Mouse (Mus musculus) ovary, postnatal 10 days (tissue): ENCODE data around the gene 1700028J19Rik.
"Not testable (repeated sequence)": the region's sequence is repeated elsewhere in the genome, so short reads cannot be mapped to it uniquely, and the experiment has no call there.

Source experiments
- DNase-seq: peaks from one replicate; pipeline ENCODE4 v3.0.0; 2022; ENCODE audit warnings: low spot score

1700028J19Rik gene

DNA sequence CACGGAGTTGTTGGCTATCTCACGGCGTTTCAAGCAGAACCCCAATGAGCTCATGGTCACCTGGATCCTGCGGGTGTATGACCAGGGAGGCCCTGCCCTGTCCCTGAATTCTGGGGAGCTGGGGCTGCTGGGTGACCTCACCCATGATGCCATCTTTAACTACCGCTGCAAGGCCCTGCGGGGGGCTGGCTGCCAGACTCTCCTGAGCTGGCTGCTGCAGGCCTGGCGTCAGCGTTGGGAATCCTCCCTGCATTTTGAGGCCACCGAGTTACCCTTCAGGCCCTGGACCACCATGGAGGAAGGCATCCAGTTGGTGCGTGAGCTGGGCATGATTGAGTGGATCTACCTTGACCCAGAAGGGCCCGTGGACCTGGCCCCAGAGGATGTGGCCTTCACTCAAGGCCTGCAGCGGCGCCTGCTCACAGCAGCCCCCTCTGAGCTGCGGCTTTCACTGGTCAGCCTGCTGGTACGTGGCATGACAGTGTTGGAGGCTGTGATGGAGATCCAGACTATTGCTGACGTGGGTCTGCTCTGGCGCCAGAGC lies 4.3 kb upstream of the 1700028J19Rik start:
- not testable (repeated sequence) for DNase-seq

DNA sequence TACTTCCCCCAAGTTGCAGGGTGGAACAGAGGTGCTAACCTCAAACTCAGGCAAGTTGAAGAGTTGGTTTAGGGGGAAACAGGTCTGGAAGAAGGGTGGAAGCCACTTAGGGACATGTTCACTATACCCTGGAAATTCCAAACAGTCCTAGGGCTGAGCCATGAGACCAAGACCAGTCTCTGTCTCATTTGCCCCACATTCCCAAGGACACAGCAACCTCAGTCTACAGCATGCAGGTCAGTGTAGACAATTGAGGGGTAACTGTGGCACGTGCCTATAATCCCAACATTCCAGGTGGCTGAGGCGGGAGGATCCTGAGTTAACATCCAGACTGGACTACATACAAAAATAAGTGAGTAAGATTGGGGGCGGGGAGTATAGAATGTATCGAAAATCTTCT lies 2.8 kb upstream of the 1700028J19Rik start:
- no peak for DNase-seq

DNA sequence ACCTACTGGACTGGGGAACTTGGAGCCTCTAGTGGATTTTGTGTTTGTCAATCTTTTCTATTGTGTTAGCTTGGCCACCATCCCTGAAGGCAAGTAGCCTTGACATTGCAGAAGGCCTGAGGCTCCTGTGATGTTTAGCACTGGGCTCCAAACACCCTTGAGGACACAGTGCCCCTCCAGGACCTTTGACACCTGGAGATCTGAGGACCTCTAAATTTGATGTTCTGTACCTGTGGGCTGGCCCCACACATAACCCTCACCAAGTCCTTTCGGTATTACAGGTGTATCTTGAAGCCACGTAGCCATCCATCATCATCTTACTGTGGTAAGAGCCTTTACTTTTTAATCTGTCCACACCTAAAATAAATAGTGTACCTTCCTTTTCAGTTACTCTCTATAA lies 1.5 kb upstream of the 1700028J19Rik start:
- DNase-seq, result no peak

DNA sequence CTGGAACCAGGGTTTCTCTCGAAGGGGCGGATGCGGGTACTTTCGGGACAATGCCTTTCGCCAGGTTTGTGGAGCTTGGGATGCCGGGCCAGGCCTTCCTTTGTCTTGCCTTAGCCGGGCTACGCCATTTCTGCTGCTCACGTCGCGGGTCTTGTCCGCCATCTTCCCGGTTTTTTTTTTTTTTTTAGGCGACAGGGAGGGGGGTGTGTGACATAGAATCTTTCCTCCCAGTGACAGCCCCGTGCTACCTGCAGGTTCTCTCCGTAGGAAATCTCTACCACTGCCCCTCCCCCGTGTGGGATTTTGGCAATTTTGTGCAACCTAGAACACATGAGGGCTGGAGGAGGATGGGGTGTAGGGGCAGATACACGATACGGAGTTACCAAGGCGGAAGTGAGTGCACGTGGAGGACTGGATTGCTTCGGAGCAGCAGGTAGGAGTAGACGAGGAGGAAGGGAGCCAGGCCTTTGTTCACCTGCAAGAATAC lies 532 bp upstream of the 1700028J19Rik start:
- no peak for DNase-seq

DNA sequence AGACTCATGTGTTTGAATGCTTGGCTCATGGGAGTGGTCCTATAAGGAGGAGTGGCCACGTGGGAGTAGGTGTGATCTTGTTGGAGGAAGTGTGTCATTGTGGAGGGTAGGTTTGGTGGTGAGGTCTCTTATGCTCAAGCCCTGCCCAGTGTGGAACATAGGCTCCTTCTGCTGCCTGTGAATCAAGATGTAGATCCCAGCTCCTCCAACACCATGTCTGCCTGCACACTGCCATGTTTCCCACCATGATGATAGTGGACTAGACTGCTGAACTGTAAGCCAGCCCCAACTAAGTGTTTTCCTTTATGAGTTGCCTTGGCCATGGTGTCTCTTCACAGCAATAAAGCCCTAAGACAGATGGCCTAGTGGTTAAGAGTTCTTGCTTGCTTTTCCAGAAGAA lies 2.4 kb downstream of the 1700028J19Rik start:
- DNase-seq, result no peak

DNA sequence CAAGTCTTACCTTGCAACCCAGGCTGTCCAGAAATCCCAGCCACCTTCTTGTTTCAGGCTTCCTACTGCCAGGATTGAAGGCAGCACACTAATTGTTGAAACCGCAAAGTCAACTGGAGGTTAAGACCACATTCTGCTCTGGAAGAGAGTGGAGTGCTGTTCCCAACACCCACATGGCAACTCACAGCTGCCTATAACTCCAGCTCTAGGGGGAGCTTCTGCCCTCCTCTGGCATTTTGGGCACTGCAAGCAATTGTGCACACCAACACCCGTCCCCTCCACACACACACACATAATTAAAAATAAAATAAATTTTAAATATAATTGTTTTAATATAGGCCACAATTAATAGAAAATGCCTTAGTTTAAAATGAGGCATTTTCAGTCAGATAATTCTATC lies 5.3 kb downstream of the 1700028J19Rik start:
- DNase-seq, result no peak

DNA sequence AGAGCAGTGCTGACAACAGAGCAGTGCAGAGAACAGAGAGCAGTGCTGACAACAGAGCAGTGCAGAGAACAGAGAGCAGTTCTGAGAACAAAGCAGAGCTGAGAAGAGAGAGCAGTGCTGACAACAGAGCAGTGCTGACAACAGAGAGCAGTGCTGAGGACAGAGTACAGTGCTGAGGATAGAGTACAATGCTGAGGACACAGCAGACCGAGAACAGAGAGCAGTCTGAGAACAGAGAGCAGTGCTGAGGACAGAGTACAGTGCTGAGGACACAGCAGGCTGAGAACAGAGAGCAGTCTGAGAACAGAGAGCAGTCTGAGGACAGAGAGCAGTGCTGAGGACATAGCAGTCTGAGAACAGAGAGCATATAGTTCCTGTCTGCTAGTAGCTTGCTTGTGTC lies 5.8 kb downstream of the 1700028J19Rik start:
- no peak for DNase-seq

DNA sequence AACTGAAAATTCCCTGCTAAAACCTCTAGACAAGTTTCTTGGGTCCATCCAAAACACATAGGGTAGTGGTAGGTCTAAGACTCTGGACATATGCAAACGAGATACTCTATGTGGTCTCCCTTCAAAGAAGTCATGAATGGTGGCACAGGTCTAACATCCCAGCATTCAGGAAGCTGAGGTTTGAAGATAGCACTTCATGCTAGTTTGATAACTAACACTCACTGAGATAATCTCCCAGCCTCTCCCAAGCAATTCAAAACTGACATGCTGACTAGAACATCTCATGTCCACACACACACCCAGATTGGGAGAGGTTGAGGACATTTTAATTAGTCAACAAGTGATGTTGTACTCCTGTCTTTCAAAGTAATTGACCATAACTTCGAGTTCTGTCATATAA lies 6.6 kb downstream of the 1700028J19Rik start:
- DNase-seq, result no peak

DNA sequence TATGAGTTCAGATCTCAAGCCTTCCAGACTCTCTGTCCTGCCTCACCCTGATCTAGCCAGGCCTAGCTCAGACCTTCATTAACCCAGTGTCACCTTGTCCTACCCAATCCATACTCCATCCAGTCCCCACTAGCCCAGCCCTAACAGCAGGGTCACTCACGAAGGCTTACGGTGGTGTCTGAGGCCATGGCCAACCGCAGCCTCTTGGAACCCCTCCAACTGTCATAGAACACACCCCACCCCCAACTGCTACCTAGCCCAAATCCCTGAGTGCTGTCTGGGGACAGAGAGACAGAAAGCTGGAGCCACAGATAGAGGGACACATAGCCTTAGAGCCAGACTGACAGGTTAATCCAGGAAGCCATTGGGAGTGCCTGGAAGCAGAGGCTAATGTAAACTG lies 10.6 kb downstream of the 1700028J19Rik start, which contains the start of gene Gm36864:
Gene Gm36864, plus strand, starts transcription at position 269 of the 400 bp plus-strand sequence.
- no peak for DNase-seq

DNA sequence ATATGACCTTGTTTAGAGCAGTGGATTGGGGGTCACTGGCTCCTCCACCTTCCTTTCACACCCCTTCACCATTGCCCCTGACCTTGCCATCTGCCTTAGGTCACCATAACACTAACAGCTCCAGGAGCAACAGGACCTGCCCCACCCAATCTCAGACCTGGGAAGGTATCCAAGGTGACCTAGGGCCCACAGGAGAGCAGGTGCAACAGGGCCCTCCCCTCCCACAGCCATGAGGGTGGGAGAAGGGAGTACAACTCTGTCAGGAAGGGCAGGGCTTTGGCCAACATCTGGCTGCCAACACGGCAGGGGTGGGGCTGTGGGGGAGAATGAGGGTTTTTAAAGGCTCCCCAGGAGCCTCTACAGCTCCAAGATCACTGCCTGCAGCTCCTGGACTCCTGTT lies 21.4 kb downstream of the 1700028J19Rik start, which contains the start of gene Klk1:
Gene Klk1, plus strand, starts transcription at position 285 of the 400 bp plus-strand sequence.
- no peak for DNase-seq

DNA sequence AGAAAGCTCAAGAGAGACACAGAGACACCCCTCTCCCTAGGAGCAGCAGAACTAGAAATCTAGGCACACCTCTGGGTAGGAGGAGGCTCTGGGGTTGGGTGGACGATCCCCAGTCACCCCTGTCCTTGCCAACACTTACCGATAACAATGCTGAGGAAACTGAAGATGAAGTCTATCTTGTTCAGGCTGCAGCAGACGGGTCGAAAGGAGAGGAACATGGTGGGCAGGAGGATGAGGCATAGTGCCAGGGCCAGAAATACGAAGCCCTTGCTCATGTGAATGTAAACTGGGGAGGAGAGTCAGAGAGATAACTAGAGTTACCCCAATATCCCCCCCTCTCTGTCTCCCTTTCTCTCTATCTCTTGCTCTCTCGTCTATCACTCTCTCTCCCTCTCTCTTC lies 24.2 kb downstream of the 1700028J19Rik start:
- not testable (repeated sequence) for DNase-seq

DNA sequence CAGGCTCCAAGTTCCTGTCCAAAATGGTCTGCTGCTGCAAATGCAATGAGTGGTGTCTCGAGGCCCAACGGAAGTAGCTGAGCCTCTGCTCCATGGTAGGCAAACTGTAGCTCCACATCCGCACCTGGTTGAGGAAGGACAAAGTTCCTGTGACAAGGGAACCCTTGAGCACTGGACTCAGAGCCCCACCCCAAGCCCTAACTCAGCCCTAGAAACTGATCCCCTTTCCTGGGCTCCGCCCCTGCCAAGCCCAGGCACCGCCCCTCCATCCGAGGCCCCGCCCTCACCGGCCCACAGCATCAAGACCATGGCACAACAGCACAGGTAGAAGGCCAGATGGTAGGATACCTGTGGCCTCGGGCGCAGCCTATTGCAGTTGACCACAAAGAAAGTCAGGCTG lies 24.9 kb downstream of the 1700028J19Rik start:
- DNase-seq, result not testable (repeated sequence)

DNA sequence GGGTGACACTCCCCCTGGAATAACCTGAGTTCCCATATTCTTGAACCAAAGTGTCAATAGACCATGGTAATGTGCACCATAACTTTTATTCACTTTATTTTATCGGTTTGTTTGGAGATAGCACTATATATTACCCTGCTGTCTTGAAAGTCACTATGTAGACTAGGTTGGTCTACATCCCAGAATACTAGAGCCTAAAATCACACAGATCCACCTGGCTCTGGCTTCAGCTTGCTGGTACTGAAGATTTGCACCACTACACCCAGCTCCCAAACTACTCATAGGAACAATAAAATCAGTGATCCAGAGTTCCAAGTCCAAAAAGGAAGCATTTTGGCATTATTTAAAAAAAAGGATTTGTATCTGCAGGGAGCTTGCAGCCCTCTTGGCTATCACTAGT lies 30.9 kb downstream of the 1700028J19Rik start, which contains the start of gene Klk1b5:
Gene Klk1b5, plus strand, starts transcription at position 301 of the 400 bp plus-strand sequence.
- no peak for DNase-seq

DNA sequence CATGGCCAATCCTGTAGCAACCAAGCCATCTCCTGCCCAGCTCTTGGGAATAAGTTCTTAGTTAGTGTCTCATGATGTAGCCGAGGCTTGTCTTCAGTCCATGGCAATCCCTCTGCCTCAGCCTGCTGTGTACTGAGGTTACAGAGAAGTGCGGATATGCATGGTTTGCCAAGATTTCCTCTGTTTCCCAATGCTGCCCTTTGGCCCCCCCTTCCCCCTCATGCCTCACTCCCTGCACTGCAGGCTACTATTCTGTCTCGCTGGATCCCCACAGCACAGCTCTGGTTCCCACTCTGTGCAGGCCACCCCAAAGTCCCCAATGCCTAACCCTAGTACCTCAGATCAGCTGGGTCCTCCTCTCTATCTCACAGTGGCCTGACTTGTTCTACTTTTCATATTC lies 38.2 kb downstream of the 1700028J19Rik start:
- no peak for DNase-seq

DNA sequence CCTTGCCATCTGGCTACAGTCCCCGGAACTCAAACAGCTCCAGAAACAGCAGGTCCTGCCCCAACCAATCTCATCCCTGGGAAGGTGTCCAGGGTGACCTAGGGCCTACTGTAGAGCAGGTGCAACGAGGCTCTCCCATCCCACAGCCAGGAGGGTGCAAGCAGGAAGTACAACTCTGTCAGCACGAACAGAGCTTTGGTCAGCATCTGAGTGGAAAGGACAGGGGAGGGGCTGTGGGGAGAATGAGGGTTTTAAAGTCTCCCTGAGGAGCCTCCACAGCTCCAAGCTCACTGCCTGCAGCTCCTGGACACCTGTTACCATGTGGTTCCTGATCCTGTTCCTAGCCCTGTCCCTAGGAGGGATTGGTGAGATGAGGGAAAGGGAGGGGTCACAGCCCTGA lies 39.4 kb downstream of the 1700028J19Rik start, which contains the start of gene Klk1b4:
Gene Klk1b4, plus strand, starts transcription at position 301 of the 400 bp plus-strand sequence.
- not testable (repeated sequence) for DNase-seq

DNA sequence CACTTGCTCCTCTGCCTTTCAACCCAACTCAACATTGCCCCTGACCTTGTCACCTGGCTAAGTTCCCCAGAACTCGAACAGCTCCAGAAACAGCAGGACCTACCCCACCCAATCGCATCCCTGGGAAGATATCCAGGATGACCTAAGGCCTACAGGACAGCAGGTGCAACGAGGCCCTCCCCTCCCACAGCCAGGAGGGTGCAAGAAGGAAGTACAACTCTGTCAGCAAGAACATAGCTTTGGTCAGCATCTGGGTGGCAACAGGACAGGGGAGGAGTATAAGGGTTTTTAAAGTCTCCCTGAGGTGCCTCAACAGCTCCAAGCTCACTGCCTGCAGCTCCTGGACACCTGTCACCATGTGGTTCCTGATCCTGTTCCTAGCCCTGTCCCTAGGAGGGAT lies 48.6 kb downstream of the 1700028J19Rik start, which contains the start of gene Klk1b3:
Gene Klk1b3, plus strand, starts transcription at position 301 of the 400 bp plus-strand sequence.
- no peak for DNase-seq

DNA sequence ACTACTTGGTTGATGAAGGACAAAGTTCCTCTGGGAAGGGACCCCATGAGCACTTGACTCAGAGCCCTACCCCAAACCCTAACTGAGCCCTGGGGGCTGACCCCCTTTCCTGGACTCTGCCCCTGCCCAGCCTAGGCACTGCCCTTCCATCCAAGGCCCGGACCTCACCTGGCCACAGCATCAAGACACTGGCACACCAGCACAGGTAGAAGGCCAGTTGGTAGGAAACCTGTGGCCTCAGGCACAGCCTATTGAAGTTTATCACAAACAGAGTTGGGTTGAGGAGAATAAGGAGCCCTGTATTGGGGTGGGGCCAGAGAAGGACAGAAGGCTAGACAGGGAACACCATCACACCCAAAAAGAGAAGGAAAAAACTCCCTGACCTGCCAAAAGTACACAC lies 53.0 kb downstream of the 1700028J19Rik start:
- not testable (repeated sequence) for DNase-seq

DNA sequence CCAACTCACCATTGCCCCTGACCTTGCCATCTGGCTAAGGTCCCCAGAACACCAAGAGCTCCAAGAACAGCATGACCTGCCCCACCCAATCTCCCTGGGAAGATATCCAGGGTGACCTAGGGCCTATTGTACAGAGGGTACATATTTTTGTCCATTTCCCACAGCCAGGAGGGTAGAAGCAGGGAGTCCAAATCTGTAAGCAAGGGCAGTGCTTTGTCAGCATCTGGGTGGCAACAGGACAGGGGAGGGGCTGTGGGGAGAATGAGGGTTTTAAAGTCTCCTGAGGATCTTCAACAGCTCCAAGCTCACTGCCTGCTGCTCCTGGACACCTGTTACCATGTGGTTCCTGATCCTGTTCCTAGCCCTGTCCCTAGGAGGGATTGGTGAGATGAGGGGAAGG lies 58.6 kb downstream of the 1700028J19Rik start, which contains the start of gene Klk1b24:
Gene Klk1b24, plus strand, starts transcription at position 301 of the 400 bp plus-strand sequence.
- not testable (repeated sequence) for DNase-seq

DNA sequence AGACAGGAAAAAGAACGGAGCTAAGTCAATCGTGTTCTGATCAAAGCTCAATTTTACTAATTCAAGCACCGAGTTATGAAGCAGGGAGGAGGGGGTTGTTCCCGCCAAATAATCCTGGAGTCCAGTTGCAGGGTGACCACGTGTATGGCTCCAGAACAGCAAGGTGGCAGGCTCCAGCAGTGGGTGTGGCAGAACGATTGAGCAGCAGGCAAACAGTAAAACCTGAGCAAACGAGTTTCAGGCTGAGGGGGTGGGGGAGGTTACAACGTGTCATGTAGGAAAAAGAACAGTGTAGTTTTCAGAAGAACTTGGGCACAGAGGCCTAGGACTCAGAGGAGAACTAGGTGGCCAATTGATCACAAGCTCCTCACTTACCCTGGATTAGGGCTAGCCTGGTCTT lies 60.0 kb downstream of the 1700028J19Rik start:
- DNase-seq, result not testable (repeated sequence)
